Mouse (Mus musculus): ENCODE measurements around the gene Slc41a1. TPM values are rescaled to one million over a fixed set of nuclear protein-coding genes. Genes with fewer than 3 reads are reported as not detected.

Gene Slc41a1
- polyA plus RNA-seq, 1 experiment = 14.0 TPM

DNA sequence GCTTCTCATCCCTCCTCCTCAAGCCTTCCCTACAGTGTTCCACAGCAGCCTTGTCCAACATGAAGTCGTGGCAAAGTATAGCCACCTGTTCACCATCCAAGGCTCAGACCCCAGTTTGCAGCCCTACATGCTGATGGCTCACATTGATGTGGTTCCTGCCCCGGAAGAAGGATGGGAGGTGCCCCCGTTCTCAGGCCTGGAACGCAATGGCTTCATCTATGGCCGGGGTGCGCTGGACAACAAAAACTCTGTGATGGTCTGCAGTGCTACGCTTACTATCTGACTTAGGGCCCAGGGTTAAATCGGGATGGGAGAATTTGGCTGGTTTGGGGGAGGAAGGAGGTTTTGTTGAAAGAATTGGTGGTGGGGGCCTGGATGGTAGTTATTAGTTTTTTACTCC lies 26.2 kb upstream of the Slc41a1 start:
- Histone ChIP-seq H3K79me2 (ENCODE audit: control insufficient read depth, insufficient read depth) (no peaks in the 10 kb centered on the region), H3K4me2 (ENCODE audit: low read depth) (no peak overlapping the region), H3K4me3 (no peak overlapping the region), H3K27me3 (ENCODE audit: control insufficient read depth, insufficient read depth, insufficient read length) (peaks cover 56% of the 10 kb centered on the region), H3ac (ENCODE audit: control insufficient read depth, insufficient read length) (no peak overlapping the region), H3K36me3 (ENCODE audit: control insufficient read depth, insufficient read depth) (no peaks in the 10 kb centered on the region)
- TF ChIP-seq MAX (IDR thresholded peaks at IDR 0.05; ENCODE audit: low read depth) (no peak), USF1 (IDR thresholded peaks at IDR 0.05; ENCODE audit: low read depth) (no peak), MYOD1 (IDR thresholded peaks at IDR 0.05; ENCODE audit: control insufficient read depth in 1 of 3, insufficient read length in 2 of 3, low read depth in 2 of 3) (no peak), CEBPB (IDR thresholded peaks at IDR 0.05; ENCODE audit: insufficient read depth, poor library complexity, severe bottlenecking) (no peak), MYOG (IDR thresholded peaks at IDR 0.05; ENCODE audit: control insufficient read depth in 1 of 3, insufficient read depth in 1 of 3, insufficient read length in 2 of 3, low read depth in 2 of 3) (no peak), POLR2A (IDR thresholded peaks at IDR 0.05; ENCODE audit: insufficient read length, low read depth) (no peak), E2F4 (IDR thresholded peaks at IDR 0.05; ENCODE audit: insufficient read depth) (no peak), POLR2AphosphoS2 (IDR thresholded peaks at IDR 0.05; ENCODE audit: insufficient read length, low read depth) (no peak), REST (IDR thresholded peaks at IDR 0.05; ENCODE audit: insufficient read depth, insufficient read length) (no peak), TCF3 (IDR thresholded peaks at IDR 0.05; ENCODE audit: insufficient read length, low read depth) (no peak), TCF12 (IDR thresholded peaks at IDR 0.05; ENCODE audit: insufficient read depth, poor library complexity, severe bottlenecking) (no peak), SRF (IDR thresholded peaks at IDR 0.05; ENCODE audit: control insufficient read depth, insufficient read length, low read depth) (no peak)

DNA sequence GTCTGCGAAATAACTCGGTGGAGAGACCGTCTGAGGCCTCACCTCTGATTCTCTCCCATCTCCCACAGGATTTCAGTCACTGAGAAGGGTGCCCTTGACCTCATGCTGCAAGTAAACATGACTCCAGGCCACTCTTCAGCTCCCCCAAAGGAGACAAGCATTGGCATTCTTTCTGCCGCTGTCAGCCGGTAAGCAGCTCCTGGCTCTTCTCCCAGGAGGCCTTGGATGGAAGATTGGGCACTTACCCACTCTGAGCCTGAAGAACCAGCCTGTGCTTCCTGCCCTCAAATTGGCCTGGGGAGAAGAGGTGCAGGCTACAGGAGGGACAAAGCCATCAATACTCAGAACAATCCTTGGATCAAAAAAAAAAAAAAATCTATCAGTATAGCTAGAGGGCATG lies 24.6 kb upstream of the Slc41a1 start:
- Histone ChIP-seq H3ac (ENCODE audit: control insufficient read depth, insufficient read length) (no peak overlapping the region), H3K79me2 (ENCODE audit: control insufficient read depth, insufficient read depth) (no peaks in the 10 kb centered on the region), H3K4me3 (no peak overlapping the region), H3K4me2 (ENCODE audit: low read depth) (no peak overlapping the region), H3K27me3 (ENCODE audit: control insufficient read depth, insufficient read depth, insufficient read length) (peaks cover 52% of the 10 kb centered on the region), H3K36me3 (ENCODE audit: control insufficient read depth, insufficient read depth) (no peaks in the 10 kb centered on the region)
- TF ChIP-seq REST (IDR thresholded peaks at IDR 0.05; ENCODE audit: insufficient read depth, insufficient read length) = no peak
- TF ChIP-seq E2F4 (IDR thresholded peaks at IDR 0.05; ENCODE audit: insufficient read depth) = no peak
- no peak for TF ChIP-seq POLR2AphosphoS2 (IDR thresholded peaks at IDR 0.05; ENCODE audit: insufficient read length, low read depth)
- TF ChIP-seq USF1 (IDR thresholded peaks at IDR 0.05; ENCODE audit: low read depth) = no peak
- TF ChIP-seq TCF3 (IDR thresholded peaks at IDR 0.05; ENCODE audit: insufficient read length, low read depth) = no peak
- TF ChIP-seq TCF12 (IDR thresholded peaks at IDR 0.05; ENCODE audit: insufficient read depth, poor library complexity, severe bottlenecking) = no peak
- no peak for TF ChIP-seq POLR2A (IDR thresholded peaks at IDR 0.05; ENCODE audit: insufficient read length, low read depth)
- TF ChIP-seq MYOG (IDR thresholded peaks at IDR 0.05; ENCODE audit: control insufficient read depth in 1 of 3, insufficient read depth in 1 of 3, insufficient read length in 2 of 3, low read depth in 2 of 3) = no peak

DNA sequence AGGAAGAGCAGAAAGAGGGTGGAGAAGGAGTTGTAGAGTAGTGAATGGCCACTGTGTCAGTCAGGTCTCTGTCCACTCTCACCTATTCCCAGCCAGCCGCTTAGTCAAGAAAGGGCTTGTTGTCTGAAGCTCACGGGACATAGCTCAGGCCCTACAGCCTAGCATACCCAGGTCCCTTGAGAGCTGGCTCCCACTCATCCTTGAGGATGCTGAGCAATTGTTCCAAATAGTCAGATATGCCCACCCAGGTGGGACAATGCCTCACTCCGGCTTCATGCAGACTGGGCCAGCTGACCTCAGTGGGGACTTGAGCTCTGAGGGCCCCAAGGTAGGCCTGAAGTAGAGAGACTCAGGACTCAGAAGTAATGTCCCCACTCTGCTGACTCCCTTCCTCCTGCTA lies 23.1 kb upstream of the Slc41a1 start:
- TF ChIP-seq CEBPB (IDR thresholded peaks at IDR 0.05; ENCODE audit: insufficient read depth, poor library complexity, severe bottlenecking) (no peak), E2F4 (IDR thresholded peaks at IDR 0.05; ENCODE audit: insufficient read depth) (no peak), POLR2AphosphoS2 (IDR thresholded peaks at IDR 0.05; ENCODE audit: insufficient read length, low read depth) (no peak), REST (IDR thresholded peaks at IDR 0.05; ENCODE audit: insufficient read depth, insufficient read length) (no peak), SRF (IDR thresholded peaks at IDR 0.05; ENCODE audit: control insufficient read depth, insufficient read length, low read depth) (no peak), POLR2A (IDR thresholded peaks at IDR 0.05; ENCODE audit: insufficient read length, low read depth) (no peak), MAX (IDR thresholded peaks at IDR 0.05; ENCODE audit: low read depth) (no peak), TCF3 (IDR thresholded peaks at IDR 0.05; ENCODE audit: insufficient read length, low read depth) (no peak), MYOD1 (IDR thresholded peaks at IDR 0.05; ENCODE audit: control insufficient read depth in 1 of 3, insufficient read length in 2 of 3, low read depth in 2 of 3) (no peak)
- H3K27me3 ChIP-seq (ENCODE audit: control insufficient read depth, insufficient read depth, insufficient read length) = peaks cover 58% of the 10 kb centered on the region
- no peaks in the 10 kb centered on the region for H3K36me3 ChIP-seq (ENCODE audit: control insufficient read depth, insufficient read depth)
- H3K79me2 ChIP-seq (ENCODE audit: control insufficient read depth, insufficient read depth) = no peaks in the 10 kb centered on the region
- H3K4me3 ChIP-seq = no peak overlapping the region
- no peak overlapping the region for H3ac ChIP-seq (ENCODE audit: control insufficient read depth, insufficient read length)
- H3K4me2 ChIP-seq (ENCODE audit: low read depth) = no peak overlapping the region

GRCm38 (mm10) chr1:131808986-131809385 lies 18.3 kb upstream of the Slc41a1 start:
- TF ChIP-seq CEBPB (IDR thresholded peaks at IDR 0.05; ENCODE audit: insufficient read depth, poor library complexity, severe bottlenecking) (no peak), MYOD1 (IDR thresholded peaks at IDR 0.05; ENCODE audit: control insufficient read depth in 1 of 3, insufficient read length in 2 of 3, low read depth in 2 of 3) (no peak), SRF (IDR thresholded peaks at IDR 0.05; ENCODE audit: control insufficient read depth, insufficient read length, low read depth) (no peak), POLR2A (IDR thresholded peaks at IDR 0.05; ENCODE audit: insufficient read length, low read depth) (no peak), TCF12 (IDR thresholded peaks at IDR 0.05; ENCODE audit: insufficient read depth, poor library complexity, severe bottlenecking) (no peak), REST (IDR thresholded peaks at IDR 0.05; ENCODE audit: insufficient read depth, insufficient read length) (no peak), E2F4 (IDR thresholded peaks at IDR 0.05; ENCODE audit: insufficient read depth) (no peak), MAX (IDR thresholded peaks at IDR 0.05; ENCODE audit: low read depth) (no peak), POLR2AphosphoS2 (IDR thresholded peaks at IDR 0.05; ENCODE audit: insufficient read length, low read depth) (no peak), USF1 (IDR thresholded peaks at IDR 0.05; ENCODE audit: low read depth) (no peak), MYOG (IDR thresholded peaks at IDR 0.05; ENCODE audit: control insufficient read depth in 1 of 3, insufficient read depth in 1 of 3, insufficient read length in 2 of 3, low read depth in 2 of 3) (no peak), TCF3 (IDR thresholded peaks at IDR 0.05; ENCODE audit: insufficient read length, low read depth) (no peak)
- Histone ChIP-seq H3K79me2 (ENCODE audit: control insufficient read depth, insufficient read depth) (no peaks in the 10 kb centered on the region), H3K4me3 (no peak overlapping the region), H3K27me3 (ENCODE audit: control insufficient read depth, insufficient read depth, insufficient read length) (peaks cover 37% of the 10 kb centered on the region), H3K4me2 (ENCODE audit: low read depth) (no peak overlapping the region), H3K36me3 (ENCODE audit: control insufficient read depth, insufficient read depth) (no peaks in the 10 kb centered on the region), H3ac (ENCODE audit: control insufficient read depth, insufficient read length) (no peak overlapping the region)

- no peak overlapping the region for H3K4me3 ChIP-seq
- H3K79me2 ChIP-seq (ENCODE audit: control insufficient read depth, insufficient read depth) = no peaks in the 10 kb centered on the region
- peaks cover 32% of the 10 kb centered on the region for H3K27me3 ChIP-seq (ENCODE audit: control insufficient read depth, insufficient read depth, insufficient read length)
- TF ChIP-seq REST (IDR thresholded peaks at IDR 0.05; ENCODE audit: insufficient read depth, insufficient read length) = no peak
- H3K4me2 ChIP-seq (ENCODE audit: low read depth) = no peak overlapping the region
- H3ac ChIP-seq (ENCODE audit: control insufficient read depth, insufficient read length) = no peak overlapping the region
- H3K36me3 ChIP-seq (ENCODE audit: control insufficient read depth, insufficient read depth) = no peaks in the 10 kb centered on the region
Measured at GRCm38 (mm10) chr1:131809651-131810050, 17.6 kb upstream of the Slc41a1 start.

All from myocyte (in vitro differentiated cells).